ENCODE assay signal across 8 mouse cellular contexts in genomic region chr10:80604001-80604509, GRCm38 (mm10). TPM values are rescaled to one million over a fixed set of nuclear protein-coding genes. Genes with fewer than 3 reads are reported as not detected.
DNase-seq lines count a peak whose midpoint lies in the region; ATAC-seq lines count a peak whose summit lies in the region.

No protein-coding gene starts in this region.

- ATAC-seq in erythroblast, adult 5-6 weeks (replicated peaks; ENCODE audit: low FRiP score, poor library complexity, severe bottlenecking), result peak; percentile 74

- DNase-seq in cerebellum, adult 9-11 months, result peak; percentile 62
- DNase-seq in cerebellum, adult 9-10 months, result no peak
- DNase-seq in B cell, adult 2 months, result peak; percentile 75 to 76
- peak; percentile 91 for DNase-seq in liver
- peak; percentile 81 to 88 for DNase-seq in spleen, postnatal 4 days (ENCODE audit: low spot score in 2 of 2)
- no peak for DNase-seq in urinary bladder, adult 2 months (ENCODE audit: low spot score)
- no peak for DNase-seq in gastrocnemius, postnatal 4 days (ENCODE audit: low spot score in 2 of 2)

RNA-seq across cellular contexts. Expression of gene Adat3, which starts 1.4 kb away (rescaled TPM):
- total RNA-seq in erythroblast, adult 5-6 weeks (2015; ENCODE audit: low replicate concordance), result not detected in 2 replicates
- total RNA-seq in erythroblast, adult 5-6 weeks (2017; ENCODE audit: low replicate concordance), result 0.94 TPM in 1 of 2 replicates, not detected in the other
- 3.8 and 4.3 TPM in 2 replicates for polyA plus RNA-seq in urinary bladder, adult 2 months (2012; rRNA removed)
- 1 to 10 TPM; 3.0 to 3.2 TPM for total RNA-seq in gastrocnemius, postnatal 4 days (2021)

RNA-seq across cellular contexts. Expression of gene Scamp4, which starts 1.4 kb away (rescaled TPM):
- total RNA-seq in erythroblast, adult 5-6 weeks (2015; ENCODE audit: low replicate concordance), result 7.3 and 14.0 TPM in 2 replicates
- total RNA-seq in erythroblast, adult 5-6 weeks (2017; ENCODE audit: low replicate concordance), result 2.6 and 3.1 TPM in 2 replicates
- 40.3 and 46.2 TPM in 2 replicates for polyA plus RNA-seq in urinary bladder, adult 2 months (2012; rRNA removed)
- total RNA-seq in gastrocnemius, postnatal 4 days (2021), result 10 to 100 TPM; 27.4 to 27.9 TPM

RNA-seq across cellular contexts. Expression of gene Gm49322, which starts 1.8 kb away (rescaled TPM):
- 0.21 TPM in 1 of 2 replicates, not detected in the other for total RNA-seq in erythroblast, adult 5-6 weeks (2015; ENCODE audit: low replicate concordance)
- total RNA-seq in erythroblast, adult 5-6 weeks (2017; ENCODE audit: low replicate concordance), result not detected in 2 replicates
- polyA plus RNA-seq in urinary bladder, adult 2 months (2012; rRNA removed), result 1.3 and 1.6 TPM in 2 replicates
- total RNA-seq in gastrocnemius, postnatal 4 days (2021), result 1 to 10 TPM; 1.1 to 1.7 TPM

RNA-seq across cellular contexts. Expression of gene Abhd17a, which starts 13.9 kb away (rescaled TPM):
- total RNA-seq in erythroblast, adult 5-6 weeks (2015; ENCODE audit: low replicate concordance), result 23.6 and 66.1 TPM in 2 replicates
- 2.0 and 7.7 TPM in 2 replicates for total RNA-seq in erythroblast, adult 5-6 weeks (2017; ENCODE audit: low replicate concordance)
- polyA plus RNA-seq in urinary bladder, adult 2 months (2012; rRNA removed), result 66.0 and 67.1 TPM in 2 replicates
- total RNA-seq in gastrocnemius, postnatal 4 days (2021), result 10 to 100 TPM; 79.7 to 81.6 TPM

RNA-seq across cellular contexts. Expression of gene Csnk1g2, which starts 18.6 kb away (rescaled TPM):
- 25.5 and 25.6 TPM in 2 replicates for total RNA-seq in erythroblast, adult 5-6 weeks (2015; ENCODE audit: low replicate concordance)
- total RNA-seq in erythroblast, adult 5-6 weeks (2017; ENCODE audit: low replicate concordance), result 28.2 and 28.9 TPM in 2 replicates
- polyA plus RNA-seq in urinary bladder, adult 2 months (2012; rRNA removed), result 153 and 158 TPM in 2 replicates
- total RNA-seq in gastrocnemius, postnatal 4 days (2021), result 100 to 1,000 TPM; 167 to 169 TPM

Comparison
In these comparisons a context has a peak if more than half of its experiments do, and no peak if none do; other contexts are left out.
1. DNase-seq: peak in cerebellum, adult 9-11 months (single experiment), B cell, adult 2 months (2 of 2), liver (single experiment) and spleen, postnatal 4 days (2 of 2); none in cerebellum, adult 9-10 months (single experiment), urinary bladder, adult 2 months (single experiment) and gastrocnemius, postnatal 4 days (0 of 2).